Mouse (Mus musculus) midbrain, embryonic 14.5 days (tissue): ENCODE data around the gene Samd4. TPM values are rescaled to one million over a fixed set of nuclear protein-coding genes. Genes with fewer than 3 reads are reported as not detected.

Experiments
- ATAC-seq: fragments of 200-750 bp; cut with Nextera tagmentation; 2 replicates; pipeline ENCODE4 v1.8.0; 2017; ENCODE audit warnings: moderate number of reproducible peaks, moderate library complexity; ENCODE audit not compliant: low FRiP score, low TSS enrichment
- DNase-seq: peaks from one replicate; pipeline ENCODE4 v3.0.0-alpha.2; 2015
- H3K27ac ChIP-seq: fragments of 300-500 bp; sonication (generic); replicated peaks from 2 replicates; pipeline ENCODE4 v1.5.1; 2014; ENCODE audit warnings: mild to moderate bottlenecking, low read depth, low read length, moderate library complexity
- H3K27me3 ChIP-seq: fragments of 300-500 bp; sonication (generic); 2 replicates; pipeline ENCODE4 v1.6.1; 2014; ENCODE audit warnings: low read length, control low read depth, mixed read lengths; ENCODE audit not compliant: control insufficient read depth, insufficient read depth
- H3K36me3 ChIP-seq: fragments of 300-500 bp; sonication (generic); 2 replicates; pipeline ENCODE4 v1.6.1; 2014; ENCODE audit warnings: low read length, control low read depth; ENCODE audit not compliant: control insufficient read depth, insufficient read depth
- H3K4me1 ChIP-seq: fragments of 300-500 bp; sonication (generic); 2 replicates; pipeline ENCODE4 v1.6.1; 2014; ENCODE audit warnings: mild to moderate bottlenecking, antibody characterized with exemption, low read length, control low read depth; ENCODE audit not compliant: control insufficient read depth, insufficient read depth
- H3K4me2 ChIP-seq: fragments of 300-500 bp; sonication (generic); 2 replicates; pipeline ENCODE4 v1.6.1; 2014; ENCODE audit warnings: mild to moderate bottlenecking, low read length, moderate library complexity
- H3K4me3 ChIP-seq: fragments of 300-500 bp; sonication (generic); replicated peaks from 2 replicates; pipeline ENCODE4 v1.5.1; 2014; ENCODE audit warnings: low read depth, low read length
- H3K9ac ChIP-seq: fragments of 300-500 bp; sonication (generic); replicated peaks from 2 replicates; pipeline ENCODE4 v1.6.1; 2014; ENCODE audit warnings: mild to moderate bottlenecking, low read length, moderate library complexity
- H3K9me3 ChIP-seq: fragments of 300-500 bp; sonication (generic); 2 replicates; pipeline ENCODE4 v1.6.1; 2016; ENCODE audit warnings: low read length, control low read depth, mixed read lengths; ENCODE audit not compliant: control insufficient read depth
- WGBS: fragments of 180-500 bp; shearing (Covaris S2); extraction: QIAGEN DNeasy Blood & Tissue Kit; methylation state at CpG from one replicate; pipeline ENCODE4 v1.1.7; 2014; 5-methylcytosine and 5-hydroxymethylcytosine counted together
- polyA plus RNA-seq: library from polyadenylated mRNA; unstranded; fragments of >200 nt; fragmentation: Nextera tagmentation; extraction: Ambion mirVana; gene quantifications from 2 replicates; pipeline ENCODE4 v1.2.1, GENCODE M21; 2014

Samd4 gene
- polyA plus RNA-seq, 1 experiment from 2014 or later, result 3.1 TPM

GRCm38 (mm10) chr14:46989694-46990093 is 107.0 kb downstream of the Samd4 start:
- peak; percentile 69; the same call in 1 of the 2 replicates for ATAC-seq
- Histone ChIP-seq H3K4me3 (no peak overlapping the region), H3K9me3 (no peaks in the 10 kb centered on the region), H3K9ac (no peak overlapping the region), H3K36me3 (no peaks in the 10 kb centered on the region), H3K27ac (peak overlapping the region; percentile 28; the same call in 1 of the 2 replicates), H3K27me3 (no peaks in the 10 kb centered on the region), H3K4me2 (no peak overlapping the region), H3K4me1 (peaks cover 11% of the 10 kb centered on the region; the same call in 1 of the 2 replicates)
- peak; percentile 78 for DNase-seq
- 6% methylated on average over 4 of the region's 4 CpGs for WGBS

- DNase-seq (no peak), ATAC-seq (no peak)
- Histone ChIP-seq H3K4me1 (peaks cover 11% of the 10 kb centered on the region; the same call in 1 of the 2 replicates), H3K4me2 (no peak overlapping the region), H3K27ac (no peak overlapping the region), H3K9me3 (no peaks in the 10 kb centered on the region), H3K36me3 (no peaks in the 10 kb centered on the region), H3K4me3 (no peak overlapping the region), H3K27me3 (no peaks in the 10 kb centered on the region), H3K9ac (no peak overlapping the region)
- 83% methylated on average over 3 of the region's 3 CpGs for WGBS
Observed at GRCm38 (mm10) chr14:46990450-46990849, 107.8 kb downstream of the Samd4 start.

- WGBS, result 90% methylated on average over 7 of the region's 7 CpGs
Observed at GRCm38 (mm10) chr14:46994704-46995103, 112.0 kb downstream of the Samd4 start.

GRCm38 (mm10) chr14:46999321-47000025 is 116.8 kb downstream of the Samd4 start:
- WGBS, result 66% methylated on average over 9 of the region's 9 CpGs
- Histone ChIP-seq H3K9me3 (no peaks in the 10 kb centered on the region), H3K27me3 (no peaks in the 10 kb centered on the region), H3K4me2 (no peak overlapping the region), H3K9ac (no peak overlapping the region), H3K4me1 (no peaks in the 10 kb centered on the region), H3K36me3 (no peaks in the 10 kb centered on the region), H3K27ac (no peak overlapping the region), H3K4me3 (no peak overlapping the region)
- ATAC-seq, result no peak
- DNase-seq, result no peak

More at GRCm38 (mm10) chr14:46994704-46995103, 112.0 kb downstream of the Samd4 start:
- Histone ChIP-seq H3K27ac (no peak overlapping the region), H3K36me3 (no peaks in the 10 kb centered on the region), H3K4me3 (no peak overlapping the region), H3K27me3 (no peaks in the 10 kb centered on the region), H3K9ac (no peak overlapping the region), H3K9me3 (no peaks in the 10 kb centered on the region), H3K4me1 (peaks cover 9% of the 10 kb centered on the region; the same call in 1 of the 2 replicates), H3K4me2 (no peak overlapping the region)
- DNase-seq (no peak), ATAC-seq (no peak)

- H3K27ac ChIP-seq, result no peak overlapping the region
- H3K4me2 ChIP-seq, result no peak overlapping the region
- H3K27me3 ChIP-seq, result no peaks in the 10 kb centered on the region
- no peaks in the 10 kb centered on the region for H3K9me3 ChIP-seq
- ATAC-seq, result no peak
- 91% methylated on average over 11 of the region's 11 CpGs for WGBS
- H3K4me1 ChIP-seq, result no peaks in the 10 kb centered on the region
- H3K36me3 ChIP-seq, result no peaks in the 10 kb centered on the region
- H3K9ac ChIP-seq, result no peak overlapping the region
- no peak for DNase-seq
- H3K4me3 ChIP-seq, result no peak overlapping the region
Observed at GRCm38 (mm10) chr14:47000096-47000736, 117.6 kb downstream of the Samd4 start.

- ATAC-seq (no peak), DNase-seq (no peak)
- no peak overlapping the region for H3K4me3 ChIP-seq
- H3K27ac ChIP-seq, result no peak overlapping the region
- H3K4me2 ChIP-seq, result no peak overlapping the region
- WGBS, result 76% methylated on average over 24 of the region's 24 CpGs
- H3K27me3 ChIP-seq, result no peaks in the 10 kb centered on the region
- no peaks in the 10 kb centered on the region for H3K36me3 ChIP-seq
- no peak overlapping the region for H3K9ac ChIP-seq
- no peaks in the 10 kb centered on the region for H3K9me3 ChIP-seq
- no peaks in the 10 kb centered on the region for H3K4me1 ChIP-seq
Observed at GRCm38 (mm10) chr14:47000786-47001761, 118.4 kb downstream of the Samd4 start.

GRCm38 (mm10) chr14:47004161-47004560 is 121.5 kb downstream of the Samd4 start:
- Histone ChIP-seq H3K4me2 (no peak overlapping the region), H3K36me3 (no peaks in the 10 kb centered on the region), H3K4me1 (no peaks in the 10 kb centered on the region), H3K27ac (no peak overlapping the region), H3K4me3 (no peak overlapping the region), H3K9ac (no peak overlapping the region), H3K27me3 (no peaks in the 10 kb centered on the region), H3K9me3 (no peaks in the 10 kb centered on the region)
- ATAC-seq (no peak), DNase-seq (no peak)
- WGBS, result 25% methylated on average over 3 of the region's 3 CpGs
